Mouse (Mus musculus): Measurements from ENCODE around the gene Stk39. TPM values are rescaled to one million over a fixed set of nuclear protein-coding genes. Genes with fewer than 3 reads are reported as not detected.
"Not testable (repeated sequence)": the region's sequence is repeated elsewhere in the genome, so short reads cannot be mapped to it uniquely, and the experiment has no call there.

Gene Stk39
- polyA plus RNA-seq, 1 experiment from 2014 or later = 7.8 TPM

DNA sequence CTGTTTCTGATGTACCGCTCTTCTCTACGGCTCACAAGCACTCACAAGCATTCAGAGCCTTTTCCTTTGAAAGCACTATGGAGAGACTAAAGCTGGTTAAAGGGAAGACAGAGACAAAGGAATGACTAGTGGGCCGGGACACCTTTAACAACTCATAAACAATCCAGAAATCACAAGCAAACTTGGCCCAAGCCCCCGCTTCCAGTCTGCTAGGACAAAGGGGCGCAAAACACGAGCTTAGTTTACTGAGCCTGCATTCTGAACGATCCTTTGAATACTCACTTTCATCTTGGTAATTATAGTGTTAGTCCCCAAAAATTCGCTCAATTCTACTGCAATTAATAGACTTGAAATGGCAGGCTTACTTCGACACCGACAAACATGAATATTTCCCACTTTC lies 221.2 kb downstream of the Stk39 start:
- no peak overlapping the region for H3K9ac ChIP-seq (ENCODE audit: low read depth, low read length)
- H3K9me3 ChIP-seq (ENCODE audit: control insufficient read depth, low read length) = no peaks in the 10 kb centered on the region
- no peaks in the 10 kb centered on the region for H3K27me3 ChIP-seq (replicated peaks; ENCODE audit: control insufficient read depth, insufficient read depth, low read length)
- no peaks in the 10 kb centered on the region for H3K36me3 ChIP-seq (ENCODE audit: control insufficient read depth, insufficient read depth, low read length)
- H3K4me3 ChIP-seq (ENCODE audit: low read depth, low read length) = no peak overlapping the region
- H3K27ac ChIP-seq (ENCODE audit: low read depth, low read length) = no peak overlapping the region
- no peaks in the 10 kb centered on the region for H3K4me1 ChIP-seq (replicated peaks; ENCODE audit: control insufficient read depth, insufficient read depth, low read length)
- no peak overlapping the region for H3K4me2 ChIP-seq
- DNase-seq (ENCODE audit: low spot score) = no peak
- no peak for ATAC-seq (replicated peaks; ENCODE audit: low FRiP score)
- WGBS = 91% methylated on average over 10 of the region's 10 CpGs

DNA sequence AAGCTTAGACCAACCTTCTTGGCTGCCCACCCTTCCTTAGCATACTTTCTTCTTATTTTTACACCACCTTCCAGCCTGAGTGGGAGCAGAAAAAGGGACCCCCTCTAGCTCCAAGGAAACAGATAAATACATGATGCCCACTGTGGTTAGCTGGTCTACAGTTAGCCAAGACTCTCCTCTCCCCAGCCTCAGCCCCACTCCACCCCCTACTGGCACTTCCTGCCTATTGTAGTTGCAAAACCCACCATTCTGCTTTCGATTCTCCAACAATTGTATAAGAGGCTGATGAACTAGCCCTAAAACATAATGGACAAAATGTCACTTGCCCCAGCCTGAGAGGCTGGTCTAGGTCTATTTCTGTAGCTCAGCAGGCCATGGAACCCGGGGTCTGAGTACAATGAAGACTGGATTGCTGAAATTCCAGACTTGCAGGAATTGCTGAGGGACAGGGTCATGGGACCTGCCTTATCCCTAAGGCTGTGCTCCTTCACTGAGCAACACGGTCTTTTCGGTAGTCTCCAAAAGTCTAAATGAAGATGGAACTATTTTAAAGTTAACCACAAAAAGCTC lies 222.1 kb downstream of the Stk39 start:
- H3K27ac ChIP-seq (ENCODE audit: low read depth, low read length) = no peak overlapping the region

DNA sequence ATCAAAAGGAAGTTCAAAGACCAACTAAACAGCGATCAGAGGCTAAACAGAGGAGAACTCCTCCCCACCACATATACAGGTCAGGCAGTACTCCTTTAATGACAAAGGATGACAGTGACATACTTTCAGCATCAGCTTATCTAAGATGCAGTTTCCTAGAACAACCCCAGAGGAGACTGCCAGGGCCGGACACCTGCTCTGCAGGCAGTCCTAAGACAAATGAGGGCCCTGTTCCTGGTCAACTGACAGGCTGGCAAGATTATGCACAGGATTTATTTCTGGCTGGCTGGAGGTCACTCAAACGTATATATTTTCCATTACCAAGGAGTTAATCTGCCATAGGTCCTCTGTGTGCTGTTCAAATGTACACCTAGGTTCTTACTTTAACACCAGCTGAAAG lies 225.8 kb downstream of the Stk39 start:
- no peak overlapping the region for H3K9ac ChIP-seq (ENCODE audit: low read depth, low read length)
- DNase-seq (ENCODE audit: low spot score) = no peak

More for the DNA sequence above, 222.1 kb downstream of the Stk39 start:
- Histone ChIP-seq H3K4me1 (replicated peaks; ENCODE audit: control insufficient read depth, insufficient read depth, low read length) (no peaks in the 10 kb centered on the region), H3K4me3 (ENCODE audit: low read depth, low read length) (no peak overlapping the region), H3K9ac (ENCODE audit: low read depth, low read length) (no peak overlapping the region), H3K9me3 (ENCODE audit: control insufficient read depth, low read length) (no peaks in the 10 kb centered on the region), H3K36me3 (ENCODE audit: control insufficient read depth, insufficient read depth, low read length) (no peaks in the 10 kb centered on the region), H3K27me3 (replicated peaks; ENCODE audit: control insufficient read depth, insufficient read depth, low read length) (no peaks in the 10 kb centered on the region), H3K4me2 (no peak overlapping the region)
- no peak for DNase-seq (ENCODE audit: low spot score)
- ATAC-seq (replicated peaks; ENCODE audit: low FRiP score) = no peak
- 85% methylated on average over 4 of the region's 4 CpGs for WGBS

DNA sequence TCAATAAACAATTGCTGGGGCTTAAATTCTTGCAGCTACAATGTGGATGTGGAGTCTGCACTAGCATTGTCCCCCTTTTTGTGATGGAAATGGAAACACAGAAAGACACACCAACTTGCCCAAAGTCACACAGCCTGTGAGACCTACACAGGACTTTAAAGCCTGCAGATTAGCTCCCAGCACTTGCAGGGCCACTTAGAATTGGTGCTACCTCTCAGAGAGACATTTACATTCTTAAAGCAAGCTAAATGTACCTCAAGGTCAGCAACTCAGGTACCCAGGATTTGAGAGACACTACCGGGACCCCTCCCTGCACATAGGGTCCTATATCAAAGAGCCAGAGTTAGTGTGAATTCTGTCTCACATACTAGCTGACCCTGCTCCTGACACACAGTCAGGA lies 227.5 kb downstream of the Stk39 start:
- ATAC-seq (replicated peaks; ENCODE audit: low FRiP score) (no peak), DNase-seq (ENCODE audit: low spot score) (no peak)
- Histone ChIP-seq H3K9me3 (ENCODE audit: control insufficient read depth, low read length) (no peaks in the 10 kb centered on the region), H3K4me2 (no peak overlapping the region), H3K36me3 (ENCODE audit: control insufficient read depth, insufficient read depth, low read length) (no peaks in the 10 kb centered on the region), H3K27ac (ENCODE audit: low read depth, low read length) (no peak overlapping the region), H3K4me3 (ENCODE audit: low read depth, low read length) (no peak overlapping the region), H3K4me1 (replicated peaks; ENCODE audit: control insufficient read depth, insufficient read depth, low read length) (no peaks in the 10 kb centered on the region), H3K27me3 (replicated peaks; ENCODE audit: control insufficient read depth, insufficient read depth, low read length) (no peaks in the 10 kb centered on the region), H3K9ac (ENCODE audit: low read depth, low read length) (no peak overlapping the region)
- WGBS = 76% methylated on average over 1 of the region's 1 CpGs

More for the DNA sequence above, 225.8 kb downstream of the Stk39 start:
- 39% methylated on average over 3 of the region's 3 CpGs for WGBS
- no peaks in the 10 kb centered on the region for H3K9me3 ChIP-seq (ENCODE audit: control insufficient read depth, low read length)
- H3K4me3 ChIP-seq (ENCODE audit: low read depth, low read length) = no peak overlapping the region
- H3K4me1 ChIP-seq (replicated peaks; ENCODE audit: control insufficient read depth, insufficient read depth, low read length) = no peaks in the 10 kb centered on the region
- H3K27ac ChIP-seq (ENCODE audit: low read depth, low read length) = no peak overlapping the region
- H3K4me2 ChIP-seq = no peak overlapping the region
- H3K27me3 ChIP-seq (replicated peaks; ENCODE audit: control insufficient read depth, insufficient read depth, low read length) = no peaks in the 10 kb centered on the region
- H3K36me3 ChIP-seq (ENCODE audit: control insufficient read depth, insufficient read depth, low read length) = no peaks in the 10 kb centered on the region
- ATAC-seq (replicated peaks; ENCODE audit: low FRiP score) = no peak

DNA sequence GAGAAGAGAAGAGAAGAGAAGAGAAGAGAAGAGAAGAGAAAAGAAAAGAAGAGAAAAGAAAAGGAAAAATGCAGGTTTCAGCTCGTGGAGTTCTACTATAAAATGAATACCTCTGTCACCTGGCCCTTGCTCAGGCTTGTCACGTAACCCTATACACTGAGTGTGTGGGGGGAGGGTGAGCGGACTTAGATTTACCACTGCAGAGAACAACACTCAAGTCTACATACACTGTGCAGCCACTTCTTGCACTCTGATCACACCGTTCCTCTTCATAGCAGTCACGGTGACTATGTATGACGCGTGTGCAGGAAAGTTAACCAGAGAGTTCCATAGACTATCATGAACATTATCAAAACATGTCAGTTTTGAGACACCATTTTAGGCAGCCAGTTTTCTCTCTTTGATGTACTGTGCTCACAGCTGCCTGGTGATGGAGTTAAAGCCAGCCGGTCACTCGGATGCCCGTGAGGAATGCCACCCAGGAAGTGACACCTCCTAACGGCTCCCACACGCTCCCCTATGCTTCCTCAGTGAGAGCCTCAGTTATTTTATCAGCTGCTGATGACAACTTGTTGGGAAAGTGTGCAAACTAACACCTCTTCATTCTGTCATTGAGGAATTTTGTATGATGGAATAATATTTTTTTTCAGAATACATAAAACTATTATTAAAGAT lies 228.1 kb downstream of the Stk39 start:
- Histone ChIP-seq H3K27me3 (replicated peaks; ENCODE audit: control insufficient read depth, insufficient read depth, low read length) (no peaks in the 10 kb centered on the region), H3K36me3 (ENCODE audit: control insufficient read depth, insufficient read depth, low read length) (no peaks in the 10 kb centered on the region), H3K9ac (ENCODE audit: low read depth, low read length) (no peak overlapping the region), H3K27ac (ENCODE audit: low read depth, low read length) (no peak overlapping the region), H3K4me3 (ENCODE audit: low read depth, low read length) (no peak overlapping the region), H3K9me3 (ENCODE audit: control insufficient read depth, low read length) (no peaks in the 10 kb centered on the region), H3K4me2 (no peak overlapping the region), H3K4me1 (replicated peaks; ENCODE audit: control insufficient read depth, insufficient read depth, low read length) (no peaks in the 10 kb centered on the region)
- DNase-seq (ENCODE audit: low spot score) (no peak), ATAC-seq (replicated peaks; ENCODE audit: low FRiP score) (no peak)
- WGBS = 73% methylated on average over 12 of the region's 12 CpGs

DNA sequence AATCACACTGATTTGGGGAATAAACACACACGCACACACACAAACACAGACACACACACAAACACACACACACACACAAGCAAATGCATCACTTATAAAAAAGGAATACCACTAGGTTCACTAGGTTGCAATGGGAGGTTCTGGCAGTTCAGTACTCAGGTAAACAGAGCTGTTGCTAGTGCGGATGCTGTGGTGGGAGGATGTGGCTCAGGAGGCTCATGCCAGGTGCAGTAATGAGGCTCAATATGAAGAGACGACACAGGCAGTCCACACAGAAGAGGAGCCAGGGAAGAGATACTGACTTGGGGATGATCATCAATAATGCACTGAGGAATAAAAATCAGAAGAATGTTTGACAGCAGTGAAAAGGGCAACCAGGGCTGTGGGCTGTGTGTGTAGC lies 228.8 kb downstream of the Stk39 start:
- no peaks in the 10 kb centered on the region for H3K36me3 ChIP-seq (ENCODE audit: control insufficient read depth, insufficient read depth, low read length)
- no peaks in the 10 kb centered on the region for H3K4me1 ChIP-seq (replicated peaks; ENCODE audit: control insufficient read depth, insufficient read depth, low read length)
- WGBS = 79% methylated on average over 3 of the region's 3 CpGs
- no peak for DNase-seq (ENCODE audit: low spot score)
- H3K4me2 ChIP-seq = no peak overlapping the region
- no peaks in the 10 kb centered on the region for H3K9me3 ChIP-seq (ENCODE audit: control insufficient read depth, low read length)
- H3K27ac ChIP-seq (ENCODE audit: low read depth, low read length) = no peak overlapping the region
- no peak overlapping the region for H3K9ac ChIP-seq (ENCODE audit: low read depth, low read length)
- ATAC-seq (replicated peaks; ENCODE audit: low FRiP score) = no peak
- no peaks in the 10 kb centered on the region for H3K27me3 ChIP-seq (replicated peaks; ENCODE audit: control insufficient read depth, insufficient read depth, low read length)
- no peak overlapping the region for H3K4me3 ChIP-seq (ENCODE audit: low read depth, low read length)

DNA sequence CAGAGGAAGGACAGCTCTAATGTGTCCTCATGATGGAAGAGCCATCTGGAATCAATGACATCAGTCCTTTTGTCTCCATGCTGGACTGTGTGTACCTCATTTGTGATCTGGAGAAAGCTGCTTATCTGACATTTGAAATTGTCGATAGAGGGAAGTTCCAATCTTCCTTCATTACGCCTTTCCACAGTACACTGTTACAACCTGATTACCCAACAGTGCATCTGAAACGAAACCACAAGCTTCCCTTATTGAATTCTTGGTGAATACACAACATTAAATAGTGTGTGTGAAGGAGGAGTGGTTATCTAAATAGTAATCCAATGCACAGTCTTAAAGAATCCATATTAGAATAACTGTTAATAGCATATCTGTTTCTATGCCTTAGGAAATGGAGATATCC lies 230.0 kb downstream of the Stk39 start:
- H3K27ac ChIP-seq (ENCODE audit: low read depth, low read length) = no peak overlapping the region
- H3K9ac ChIP-seq (ENCODE audit: low read depth, low read length) = no peak overlapping the region
- no peaks in the 10 kb centered on the region for H3K36me3 ChIP-seq (ENCODE audit: control insufficient read depth, insufficient read depth, low read length)
- WGBS = 47% methylated on average over 3 of the region's 3 CpGs
- no peaks in the 10 kb centered on the region for H3K4me1 ChIP-seq (replicated peaks; ENCODE audit: control insufficient read depth, insufficient read depth, low read length)
- no peaks in the 10 kb centered on the region for H3K27me3 ChIP-seq (replicated peaks; ENCODE audit: control insufficient read depth, insufficient read depth, low read length)
- DNase-seq (ENCODE audit: low spot score) (no peak), ATAC-seq (replicated peaks; ENCODE audit: low FRiP score) (no peak)
- H3K4me2 ChIP-seq = no peak overlapping the region
- H3K9me3 ChIP-seq (ENCODE audit: control insufficient read depth, low read length) = no peaks in the 10 kb centered on the region
- no peak overlapping the region for H3K4me3 ChIP-seq (ENCODE audit: low read depth, low read length)

DNA sequence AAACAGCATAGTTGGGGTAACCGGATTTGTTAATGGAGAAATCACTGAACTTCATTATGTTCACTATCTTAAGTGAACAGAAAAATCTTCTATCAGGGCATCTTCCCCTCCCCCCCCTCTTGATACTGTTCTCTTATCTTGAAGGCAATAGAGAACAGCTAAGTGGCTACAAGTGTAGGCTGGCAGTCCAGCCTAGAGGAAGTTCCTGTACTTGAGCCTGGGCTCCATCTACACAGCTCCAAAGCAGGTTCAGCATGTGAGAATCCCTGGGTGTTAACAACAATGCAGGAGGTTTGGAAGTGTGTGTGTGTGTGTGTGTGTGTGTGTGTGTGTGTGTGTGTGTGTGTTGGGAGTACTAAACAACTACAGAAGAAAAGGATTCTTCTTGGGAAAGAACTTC lies 230.4 kb downstream of the Stk39 start:
- 91% methylated on average over 1 of the region's 1 CpGs for WGBS
- Histone ChIP-seq H3K4me3 (ENCODE audit: low read depth, low read length) (no peak overlapping the region), H3K27me3 (replicated peaks; ENCODE audit: control insufficient read depth, insufficient read depth, low read length) (no peaks in the 10 kb centered on the region), H3K9me3 (ENCODE audit: control insufficient read depth, low read length) (no peaks in the 10 kb centered on the region), H3K4me1 (replicated peaks; ENCODE audit: control insufficient read depth, insufficient read depth, low read length) (no peaks in the 10 kb centered on the region), H3K27ac (ENCODE audit: low read depth, low read length) (no peak overlapping the region), H3K4me2 (no peak overlapping the region), H3K36me3 (ENCODE audit: control insufficient read depth, insufficient read depth, low read length) (no peaks in the 10 kb centered on the region), H3K9ac (ENCODE audit: low read depth, low read length) (no peak overlapping the region)
- no peak for ATAC-seq (replicated peaks; ENCODE audit: low FRiP score)
- DNase-seq (ENCODE audit: low spot score) = no peak

DNA sequence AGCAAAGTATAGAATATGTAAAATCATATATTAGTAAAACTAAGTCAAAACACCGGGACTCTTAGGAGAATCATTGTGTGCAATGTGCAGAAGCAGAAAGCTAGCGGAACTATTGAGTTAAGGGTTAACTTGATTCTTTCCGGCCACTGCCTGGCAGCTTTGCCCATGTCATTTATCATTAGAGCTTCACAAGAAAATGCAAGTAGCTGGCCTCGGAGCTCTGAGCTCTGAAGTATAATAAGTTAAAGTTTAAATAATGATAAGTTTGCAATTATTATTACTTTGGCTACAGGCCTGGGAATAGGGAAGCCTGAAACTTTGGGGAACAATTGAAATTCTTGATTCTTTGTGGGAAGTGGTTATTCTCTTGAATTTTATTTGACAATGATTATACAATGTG lies 232.7 kb downstream of the Stk39 start:
- DNase-seq (ENCODE audit: low spot score); H3K27me3 ChIP-seq (replicated peaks; ENCODE audit: control insufficient read depth, insufficient read depth, low read length); H3K4me1 ChIP-seq (replicated peaks; ENCODE audit: control insufficient read depth, insufficient read depth, low read length); H3K36me3 ChIP-seq (ENCODE audit: control insufficient read depth, insufficient read depth, low read length); H3K27ac ChIP-seq (ENCODE audit: low read depth, low read length); H3K4me2 ChIP-seq; H3K4me3 ChIP-seq (ENCODE audit: low read depth, low read length); ATAC-seq (replicated peaks; ENCODE audit: low FRiP score); H3K9ac ChIP-seq (ENCODE audit: low read depth, low read length); H3K9me3 ChIP-seq (ENCODE audit: control insufficient read depth, low read length): not testable (repeated sequence)
- WGBS = 47% methylated on average over 4 of the region's 4 CpGs

Measured in liver, embryonic 11.5 days (tissue).